Mouse (Mus musculus) thymus, postnatal 36 days (tissue): Measurements from ENCODE around the gene Tmc4.
A peak's percentile ranks its signal among the peaks of the same experiment; 100 is the strongest.

ENCODE experiments used
- DNase-seq, 2 experiments: peaks; one replicate each; pipeline ENCODE4 v3.0.0; 2022; ENCODE audit warnings: mixed read lengths in 2 of 2

Gene Tmc4

DNA sequence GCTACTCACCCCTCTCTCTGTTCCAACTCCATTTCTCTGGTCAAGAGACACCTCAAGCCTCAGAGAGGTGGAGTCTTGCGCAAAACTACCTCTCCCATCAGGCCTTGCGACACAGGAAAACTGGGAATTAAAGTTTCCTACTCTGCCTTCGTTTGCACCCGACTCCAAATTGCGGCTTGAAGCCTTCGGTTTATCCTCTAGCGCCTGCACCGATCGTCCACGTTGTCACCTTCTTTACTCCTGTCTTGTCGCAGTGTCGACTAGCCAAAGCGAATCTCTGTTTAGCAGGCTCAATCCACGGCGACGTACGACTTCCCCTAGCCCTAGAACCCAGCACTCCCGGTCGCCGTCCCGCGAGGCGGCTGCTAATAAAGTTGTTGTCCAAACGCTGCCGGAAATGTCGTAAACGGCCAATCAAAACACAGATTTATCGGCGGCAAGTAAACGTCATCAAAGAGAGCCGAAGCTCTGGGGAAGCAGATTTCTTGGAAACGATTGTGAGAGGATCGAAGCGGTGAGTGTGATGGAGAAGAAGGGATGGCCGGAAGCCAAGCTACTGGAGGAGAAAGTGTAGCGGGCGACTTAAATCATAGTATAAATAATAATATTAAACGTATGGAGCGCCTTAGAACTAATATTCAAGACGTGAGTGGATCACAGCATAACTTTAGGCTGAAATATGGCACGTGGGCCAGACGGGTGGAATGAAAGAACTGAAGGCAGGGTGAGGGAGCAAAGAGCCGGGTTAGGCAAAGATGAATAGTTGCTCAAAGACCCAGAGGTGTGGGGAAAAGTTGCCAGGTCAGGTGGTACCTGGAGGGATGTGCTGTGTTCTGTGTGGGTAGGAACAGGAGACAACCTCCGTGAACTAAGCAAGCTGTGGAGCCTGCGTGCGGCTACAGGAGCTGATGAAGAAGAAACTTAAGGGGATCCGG lies 47.5 kb downstream of the Tmc4 start, which contains the start of the genes Tfpt and Prpf31:
Gene Tfpt (minus strand): TSS at position 387 of the 935 bp plus-strand sequence.
Gene Prpf31 (plus strand): TSS at position 443 of the 935 bp plus-strand sequence.
- peak; percentile 89 for DNase-seq

DNA sequence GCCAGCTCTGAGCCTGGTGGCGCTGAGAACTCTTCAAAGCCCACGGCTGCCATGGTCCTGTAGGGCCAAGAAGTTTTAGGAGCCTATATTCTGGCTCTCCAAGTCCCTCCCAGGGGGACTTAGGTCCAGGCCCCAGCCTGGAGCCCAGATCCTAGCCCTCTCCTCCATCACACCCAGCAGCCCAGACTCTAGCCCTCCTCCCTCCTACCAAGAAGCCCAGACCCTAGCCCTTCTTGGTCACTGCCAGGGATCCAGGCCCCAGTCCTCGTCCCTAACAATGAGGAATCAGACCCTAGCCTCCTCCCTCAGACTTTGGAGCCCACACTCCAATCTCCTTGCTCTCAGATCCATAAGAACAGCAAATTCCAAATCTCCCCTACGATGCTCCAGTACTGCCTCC lies 48.3 kb downstream of the Tmc4 start:
- DNase-seq = peak in 1 of 2 experiments; percentile 14

DNA sequence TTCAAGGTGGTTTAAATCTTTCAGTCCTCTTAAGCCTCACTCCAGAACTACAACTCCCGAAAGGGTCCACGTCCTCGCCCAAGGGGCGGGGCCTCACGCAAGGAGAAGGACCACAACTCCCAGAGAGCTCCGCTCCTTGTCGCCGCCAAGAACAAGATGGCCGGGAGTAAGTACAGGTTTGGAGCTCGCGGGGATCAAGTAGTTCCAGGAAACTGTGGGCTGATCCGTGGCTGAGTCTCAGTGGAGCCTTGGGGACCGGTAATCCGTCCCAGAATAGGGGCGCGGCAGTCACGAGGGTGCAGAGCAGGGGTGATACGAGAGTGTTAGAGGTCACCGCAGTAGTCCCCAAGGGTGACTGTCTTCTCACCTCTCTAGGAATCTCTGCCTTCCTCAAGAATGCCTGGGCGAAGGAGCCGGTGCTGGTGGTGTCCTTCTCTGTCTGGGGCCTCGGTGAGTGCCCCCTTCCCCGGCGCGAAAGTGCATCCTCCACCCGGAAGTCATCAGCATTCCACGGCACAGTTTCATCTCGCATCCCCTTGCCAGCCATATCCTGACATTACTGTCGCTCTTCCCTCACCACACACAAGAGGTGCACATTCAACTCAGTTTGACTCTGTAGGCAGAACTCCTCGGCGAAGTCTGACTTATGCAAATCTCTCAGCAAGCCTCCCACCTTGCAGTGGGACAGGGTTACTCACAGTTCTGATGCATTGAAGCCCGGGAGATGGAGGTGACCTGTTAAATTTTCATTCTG lies 59.9 kb downstream of the Tmc4 start, which contains the start of gene Ndufa3:
Gene Ndufa3 (plus strand): TSS at position 132 of the 754 bp plus-strand sequence.
- peak; percentile 84 to 91 for DNase-seq

DNA sequence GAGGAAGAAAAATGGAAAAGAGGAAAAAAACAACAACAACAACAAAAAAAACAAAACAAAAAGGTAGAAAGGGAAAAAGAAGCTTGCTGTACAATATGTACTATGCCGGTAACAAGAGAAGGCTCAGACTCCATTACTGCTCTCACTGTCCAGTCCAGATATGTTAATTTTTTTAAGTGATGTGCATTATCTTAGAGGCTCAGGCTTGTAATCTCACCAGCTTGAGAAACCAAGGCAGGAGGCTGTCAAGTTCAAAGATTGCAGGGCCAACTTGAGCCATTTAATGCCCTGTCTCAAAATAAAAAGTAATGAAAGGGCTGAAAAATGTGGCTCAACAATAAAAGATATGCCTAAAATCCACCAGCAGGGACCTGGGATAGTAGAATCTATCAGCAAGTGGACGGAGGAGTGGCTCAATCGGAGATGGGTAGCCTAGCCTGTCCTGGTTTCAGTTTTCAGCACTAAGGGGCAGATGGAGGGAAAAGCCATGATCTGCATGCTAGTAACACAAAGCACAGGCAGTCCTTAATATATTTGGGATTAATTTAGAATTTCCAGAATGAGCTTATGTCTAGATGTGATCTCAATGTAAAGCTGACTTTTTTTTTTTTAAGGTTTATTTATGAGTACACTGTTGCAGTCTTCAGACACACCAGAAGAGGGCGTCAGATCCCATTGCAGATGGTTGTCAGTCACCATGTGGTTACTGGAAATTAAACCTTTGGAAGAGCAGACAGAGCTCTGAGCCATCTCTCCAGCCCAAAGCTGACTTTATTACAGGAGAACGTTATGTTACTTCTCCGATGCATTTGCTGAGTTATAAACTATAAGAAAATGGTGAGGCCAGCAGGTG lies 60.7 kb downstream of the Tmc4 start:
- DNase-seq = peak in 1 of 2 experiments; percentile 24

DNA sequence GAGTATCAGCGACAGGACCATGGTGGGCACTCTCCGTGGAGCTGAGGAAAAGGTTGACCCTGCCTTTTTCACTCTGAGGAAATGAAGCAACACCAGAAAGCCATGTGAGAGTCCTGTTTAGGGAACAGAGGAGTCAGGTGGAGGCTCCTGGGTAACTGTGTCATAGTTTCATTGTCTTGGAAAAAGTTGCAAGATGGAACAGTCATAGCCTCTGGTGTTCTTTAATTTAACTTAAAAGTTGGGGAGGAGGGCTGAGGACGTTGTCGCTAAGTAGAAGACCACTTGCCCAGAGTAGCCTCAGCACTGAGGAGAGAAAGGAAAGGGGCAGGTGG lies 61.3 kb downstream of the Tmc4 start, which contains the start of gene Oscar:
Gene Oscar (minus strand): TSS at position 101 of the 332 bp plus-strand sequence.
- DNase-seq = no peak
